Mouse (Mus musculus): ENCODE measurements around the gene Hoxd8. TPM values are rescaled to one million over a fixed set of nuclear protein-coding genes. Genes with fewer than 3 reads are reported as not detected.
A peak's percentile ranks its signal among the peaks of the same experiment; 100 is the strongest.

Gene Hoxd8
- polyA plus RNA-seq, 1 experiment from 2014 or later, result 0.61 TPM

- no peak for ATAC-seq (ENCODE audit: insufficient number of reproducible peaks, insufficient read depth, low FRiP score, low read depth)
Measured at GRCm38 (mm10) chr2:74746298-74746921, 42.0 kb downstream of the Hoxd8 start.

DNA sequence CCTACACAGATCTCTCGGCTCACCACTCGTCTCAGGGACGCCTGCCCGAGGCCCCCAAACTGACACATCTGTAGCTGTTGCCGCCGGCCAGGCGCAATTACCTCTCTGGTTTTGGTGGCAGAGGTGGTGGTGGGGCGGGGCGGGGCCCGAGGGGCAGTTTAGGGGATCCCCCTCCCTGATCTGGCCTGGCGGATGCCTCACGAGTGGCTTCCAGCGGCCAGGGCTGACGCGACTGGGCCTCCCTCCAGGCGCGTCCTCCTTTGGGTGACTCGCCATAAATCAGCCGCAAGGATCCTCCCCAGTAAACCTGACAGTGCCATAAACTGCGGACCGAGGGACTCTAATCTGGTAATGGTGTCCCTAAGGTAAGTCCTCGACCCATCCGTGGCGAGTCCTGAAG, 42.6 kb downstream of the Hoxd8 start:
- peaks cover 98% of the 10 kb centered on the region for H3K27me3 ChIP-seq (ENCODE audit: control insufficient read depth, insufficient read depth, low read length)
- H3K27ac ChIP-seq (replicated peaks in 1 of 2; ENCODE audit: control insufficient read depth in 1 of 2, insufficient read depth in 1 of 2, low read depth in 2 of 2, low read length in 2 of 2), result no peak overlapping the region
- no peaks in the 10 kb centered on the region for H3K36me3 ChIP-seq (ENCODE audit: control insufficient read depth, insufficient read depth, low read length)
- no peak overlapping the region for H3K4me2 ChIP-seq (ENCODE audit: low read length)
- no peak overlapping the region for H3K4me3 ChIP-seq (ENCODE audit: control insufficient read depth in 1 of 2, insufficient read depth in 1 of 2, low read depth in 1 of 2, low read length in 2 of 2)
- no peaks in the 10 kb centered on the region for H3K9me3 ChIP-seq (ENCODE audit: control insufficient read depth, low read length)
- WGBS, result 3% methylated on average over 23 of the region's 24 CpGs
- no peak overlapping the region for H3K9ac ChIP-seq (ENCODE audit: low read length)
- ATAC-seq (ENCODE audit: insufficient number of reproducible peaks, insufficient read depth, low FRiP score, low read depth), result no peak
- H3K4me1 ChIP-seq (ENCODE audit: control insufficient read depth in 2 of 2, insufficient read depth in 2 of 2, low read length in 2 of 2), result peaks cover 6 to 9% of the 10 kb centered on the region in 2 experiments; a peak in 3 of 4 replicates

More at GRCm38 (mm10) chr2:74746298-74746921, 42.0 kb downstream of the Hoxd8 start:
- Histone ChIP-seq H3K9ac (ENCODE audit: low read length) (no peak overlapping the region), H3K4me3 (ENCODE audit: control insufficient read depth in 1 of 2, insufficient read depth in 1 of 2, low read depth in 1 of 2, low read length in 2 of 2) (no peak overlapping the region), H3K9me3 (ENCODE audit: control insufficient read depth, low read length) (no peaks in the 10 kb centered on the region), H3K36me3 (ENCODE audit: control insufficient read depth, insufficient read depth, low read length) (no peaks in the 10 kb centered on the region), H3K4me2 (ENCODE audit: low read length) (peak overlapping the region; percentile 11; the same call in 1 of the 2 replicates), H3K4me1 (ENCODE audit: control insufficient read depth in 2 of 2, insufficient read depth in 2 of 2, low read length in 2 of 2) (peaks cover 6 to 9% of the 10 kb centered on the region in 2 experiments; a peak in 3 of 4 replicates), H3K27me3 (ENCODE audit: control insufficient read depth, insufficient read depth, low read length) (peaks cover 98% of the 10 kb centered on the region), H3K27ac (replicated peaks in 1 of 2; ENCODE audit: control insufficient read depth in 1 of 2, insufficient read depth in 1 of 2, low read depth in 2 of 2, low read length in 2 of 2) (no peak overlapping the region)
- 2% methylated on average over 58 of the region's 58 CpGs for WGBS

DNA sequence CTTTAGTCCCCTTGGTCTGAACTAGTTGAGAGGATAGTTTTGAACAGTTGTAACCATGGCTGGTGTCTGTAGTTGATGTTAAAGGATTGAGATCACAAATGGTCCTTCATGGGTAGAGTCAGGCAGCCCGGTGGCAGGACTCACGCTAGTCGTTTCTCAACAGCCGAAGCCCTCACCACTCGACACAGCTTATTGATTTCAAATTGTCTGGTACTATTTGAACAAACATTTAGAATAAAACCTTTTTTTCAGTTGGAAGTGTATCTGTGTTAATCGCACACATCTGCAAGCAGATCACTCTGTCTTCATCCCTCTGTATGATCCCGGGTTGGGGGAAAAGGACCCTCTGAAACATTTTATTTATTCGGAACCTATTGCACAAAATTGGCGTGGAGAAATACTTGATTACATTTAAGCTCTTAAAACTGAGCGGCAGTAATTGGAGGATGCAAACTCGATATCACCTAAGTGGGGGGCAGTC, 43.3 kb downstream of the Hoxd8 start:
- peaks cover 98% of the 10 kb centered on the region for H3K27me3 ChIP-seq (ENCODE audit: control insufficient read depth, insufficient read depth, low read length)
- peaks cover 9 to 12% of the 10 kb centered on the region in 2 experiments for H3K4me1 ChIP-seq (ENCODE audit: control insufficient read depth in 2 of 2, insufficient read depth in 2 of 2, low read length in 2 of 2)
- H3K4me3 ChIP-seq (ENCODE audit: control insufficient read depth in 1 of 2, insufficient read depth in 1 of 2, low read depth in 1 of 2, low read length in 2 of 2), result no peak overlapping the region
- no peak overlapping the region for H3K4me2 ChIP-seq (ENCODE audit: low read length)
- no peak overlapping the region for H3K9ac ChIP-seq (ENCODE audit: low read length)
- no peak overlapping the region for H3K27ac ChIP-seq (replicated peaks in 1 of 2; ENCODE audit: control insufficient read depth in 1 of 2, insufficient read depth in 1 of 2, low read depth in 2 of 2, low read length in 2 of 2)
- 11% methylated on average over 11 of the region's 11 CpGs for WGBS
- no peaks in the 10 kb centered on the region for H3K36me3 ChIP-seq (ENCODE audit: control insufficient read depth, insufficient read depth, low read length)
- no peaks in the 10 kb centered on the region for H3K9me3 ChIP-seq (ENCODE audit: control insufficient read depth, low read length)
- no peak for ATAC-seq (ENCODE audit: insufficient number of reproducible peaks, insufficient read depth, low FRiP score, low read depth)

DNA sequence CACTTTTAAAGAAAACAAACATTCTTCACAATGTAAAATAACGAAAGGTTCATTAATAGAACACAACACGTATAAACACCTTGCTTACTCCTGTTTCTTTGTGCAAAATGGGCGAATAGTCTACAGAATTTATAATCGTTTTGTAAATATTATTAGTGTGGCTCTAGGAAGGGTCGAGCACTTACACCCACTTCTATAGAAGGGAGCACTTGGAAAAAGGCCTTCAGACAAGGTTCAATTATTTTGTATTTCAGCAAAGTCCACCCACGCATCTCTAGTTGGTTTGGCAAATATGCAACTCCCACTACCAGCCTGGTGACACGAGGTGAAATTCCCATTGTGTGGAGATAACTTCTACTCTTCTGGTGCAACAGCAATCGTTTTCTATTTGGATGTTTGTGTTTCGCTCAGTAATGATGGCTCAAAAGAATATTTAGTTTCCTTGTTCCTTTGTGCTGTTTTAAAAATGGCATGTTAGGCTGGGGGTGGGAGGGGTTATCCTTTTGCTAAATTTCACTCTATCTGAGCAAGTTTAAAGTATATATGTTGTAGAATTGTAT, 44.1 kb downstream of the Hoxd8 start:
- WGBS, result 4% methylated on average over 9 of the region's 9 CpGs

GRCm38 (mm10) chr2:74749337-74750121, 45.1 kb downstream of the Hoxd8 start:
- peak overlapping the region; percentile 56 for H3K4me2 ChIP-seq (ENCODE audit: low read length)
- peaks cover 11 to 18% of the 10 kb centered on the region in 2 experiments for H3K4me1 ChIP-seq (ENCODE audit: control insufficient read depth in 2 of 2, insufficient read depth in 2 of 2, low read length in 2 of 2)
- peaks cover 98% of the 10 kb centered on the region for H3K27me3 ChIP-seq (ENCODE audit: control insufficient read depth, insufficient read depth, low read length)
- ATAC-seq (ENCODE audit: insufficient number of reproducible peaks, insufficient read depth, low FRiP score, low read depth), result no peak
- no peak overlapping the region; the same call in 1 of the 2 replicates for H3K9ac ChIP-seq (ENCODE audit: low read length)
- no peak overlapping the region for H3K27ac ChIP-seq (replicated peaks in 1 of 2; ENCODE audit: control insufficient read depth in 1 of 2, insufficient read depth in 1 of 2, low read depth in 2 of 2, low read length in 2 of 2)
- WGBS, result under 1% methylated on average over 47 of the region's 47 CpGs
- H3K36me3 ChIP-seq (ENCODE audit: control insufficient read depth, insufficient read depth, low read length), result no peaks in the 10 kb centered on the region
- H3K9me3 ChIP-seq (ENCODE audit: control insufficient read depth, low read length), result no peaks in the 10 kb centered on the region
- H3K4me3 ChIP-seq (ENCODE audit: control insufficient read depth in 1 of 2, insufficient read depth in 1 of 2, low read depth in 1 of 2, low read length in 2 of 2), result peak overlapping the region; percentile 2 to 28

More for the DNA sequence above, 44.1 kb downstream of the Hoxd8 start:
- H3K27me3 ChIP-seq (ENCODE audit: control insufficient read depth, insufficient read depth, low read length), result peaks cover 98% of the 10 kb centered on the region
- H3K4me3 ChIP-seq (ENCODE audit: control insufficient read depth in 1 of 2, insufficient read depth in 1 of 2, low read depth in 1 of 2, low read length in 2 of 2), result no peak overlapping the region
- no peak overlapping the region for H3K9ac ChIP-seq (ENCODE audit: low read length)
- ATAC-seq (ENCODE audit: insufficient number of reproducible peaks, insufficient read depth, low FRiP score, low read depth), result no peak
- H3K9me3 ChIP-seq (ENCODE audit: control insufficient read depth, low read length), result no peaks in the 10 kb centered on the region
- H3K4me1 ChIP-seq (ENCODE audit: control insufficient read depth in 2 of 2, insufficient read depth in 2 of 2, low read length in 2 of 2), result peaks cover 11 to 18% of the 10 kb centered on the region in 2 experiments
- no peak overlapping the region for H3K4me2 ChIP-seq (ENCODE audit: low read length)
- H3K36me3 ChIP-seq (ENCODE audit: control insufficient read depth, insufficient read depth, low read length), result no peaks in the 10 kb centered on the region
- no peak overlapping the region for H3K27ac ChIP-seq (replicated peaks in 1 of 2; ENCODE audit: control insufficient read depth in 1 of 2, insufficient read depth in 1 of 2, low read depth in 2 of 2, low read length in 2 of 2)

- no peak for ATAC-seq (ENCODE audit: insufficient number of reproducible peaks, insufficient read depth, low FRiP score, low read depth)
- Histone ChIP-seq H3K36me3 (ENCODE audit: control insufficient read depth, insufficient read depth, low read length) (no peaks in the 10 kb centered on the region), H3K27ac (replicated peaks in 1 of 2; ENCODE audit: control insufficient read depth in 1 of 2, insufficient read depth in 1 of 2, low read depth in 2 of 2, low read length in 2 of 2) (no peak overlapping the region), H3K9me3 (ENCODE audit: control insufficient read depth, low read length) (no peaks in the 10 kb centered on the region), H3K4me3 (ENCODE audit: control insufficient read depth in 1 of 2, insufficient read depth in 1 of 2, low read depth in 1 of 2, low read length in 2 of 2) (no peak overlapping the region), H3K9ac (ENCODE audit: low read length) (no peak overlapping the region), H3K4me1 (ENCODE audit: control insufficient read depth in 2 of 2, insufficient read depth in 2 of 2, low read length in 2 of 2) (peaks cover 11 to 18% of the 10 kb centered on the region in 2 experiments), H3K4me2 (ENCODE audit: low read length) (no peak overlapping the region), H3K27me3 (ENCODE audit: control insufficient read depth, insufficient read depth, low read length) (peaks cover 96% of the 10 kb centered on the region)
- WGBS, result 19% methylated on average over 5 of the region's 5 CpGs
Measured at GRCm38 (mm10) chr2:74750731-74751250, 46.4 kb downstream of the Hoxd8 start.

GRCm38 (mm10) chr2:74751861-74752260, 47.4 kb downstream of the Hoxd8 start:
- Histone ChIP-seq H3K27ac (replicated peaks in 1 of 2; ENCODE audit: control insufficient read depth in 1 of 2, insufficient read depth in 1 of 2, low read depth in 2 of 2, low read length in 2 of 2) (no peak overlapping the region), H3K4me2 (ENCODE audit: low read length) (no peak overlapping the region), H3K36me3 (ENCODE audit: control insufficient read depth, insufficient read depth, low read length) (no peaks in the 10 kb centered on the region), H3K4me3 (ENCODE audit: control insufficient read depth in 1 of 2, insufficient read depth in 1 of 2, low read depth in 1 of 2, low read length in 2 of 2) (no peak overlapping the region), H3K4me1 (ENCODE audit: control insufficient read depth in 2 of 2, insufficient read depth in 2 of 2, low read length in 2 of 2) (peaks cover 7 to 18% of the 10 kb centered on the region in 2 experiments), H3K9me3 (ENCODE audit: control insufficient read depth, low read length) (no peaks in the 10 kb centered on the region), H3K9ac (ENCODE audit: low read length) (no peak overlapping the region), H3K27me3 (ENCODE audit: control insufficient read depth, insufficient read depth, low read length) (peaks cover 96% of the 10 kb centered on the region)
- ATAC-seq (ENCODE audit: insufficient number of reproducible peaks, insufficient read depth, low FRiP score, low read depth), result no peak
- WGBS, result 77% methylated on average over 1 of the region's 1 CpGs
